Mouse (Mus musculus): ENCODE measurements at regions not wholly inside any gene's neighbourhood (a gene's known extent, or its start where the extent isn't known, plus 50 kb on each side); places are given as distances from the start of the nearest gene placed in this dataset.
"Not testable (repeated sequence)": the region's sequence is repeated elsewhere in the genome, so short reads cannot be mapped to it uniquely, and the experiment has no call there.

- DNase-seq (ENCODE audit: low spot score), result no peak
Measured at GRCm38 (mm10) chrX:159072647-159073046, 137.5 kb upstream of the Rps6ka3 start.

- no peak for DNase-seq (ENCODE audit: low spot score)
Measured at GRCm38 (mm10) chrX:159073533-159073932, 136.6 kb upstream of the Rps6ka3 start.

GRCm38 (mm10) chrX:159080508-159080907 lies 129.6 kb upstream of the Rps6ka3 start:
- no peak for DNase-seq (ENCODE audit: low spot score)

- DNase-seq (ENCODE audit: low spot score), result not testable (repeated sequence)
Measured at GRCm38 (mm10) chrX:159110651-159111050, 99.5 kb upstream of the Rps6ka3 start.

GRCm38 (mm10) chrX:159116210-159116609 lies 93.9 kb upstream of the Rps6ka3 start:
- no peak for DNase-seq (ENCODE audit: low spot score)

- no peak for DNase-seq (ENCODE audit: low spot score)
Measured at GRCm38 (mm10) chrX:159140554-159140953, 69.6 kb upstream of the Rps6ka3 start.

- DNase-seq (ENCODE audit: low spot score), result no peak
Measured at GRCm38 (mm10) chrX:159143278-159143677, 66.8 kb upstream of the Rps6ka3 start.

- DNase-seq (ENCODE audit: low spot score), result no peak
Measured at GRCm38 (mm10) chrX:159144674-159145073, 65.4 kb upstream of the Rps6ka3 start.

GRCm38 (mm10) chrX:159145212-159145611 lies 64.9 kb upstream of the Rps6ka3 start:
- DNase-seq (ENCODE audit: low spot score), result no peak

GRCm38 (mm10) chrX:159155786-159156185 lies 54.3 kb upstream of the Rps6ka3 start:
- DNase-seq (ENCODE audit: low spot score), result no peak

GRCm38 (mm10) chrX:159156976-159157375 lies 53.1 kb upstream of the Rps6ka3 start:
- no peak for DNase-seq (ENCODE audit: low spot score)

- DNase-seq (ENCODE audit: low spot score), result no peak
Measured at GRCm38 (mm10) chrX:159159727-159160126, 50.4 kb upstream of the Rps6ka3 start.

Data from embryo, embryonic 10.5 days (tissue).